Mouse (Mus musculus) testis, adult 2 months (tissue): Measurements from ENCODE around the gene Ints3. TPM values are rescaled to one million over a fixed set of nuclear protein-coding genes. Genes with fewer than 3 reads are reported as not detected.

Experiments
- H3K27ac ChIP-seq: fragments of 200-500 bp; 2 replicates; pipeline ENCODE4 v1.5.1; 2012; ENCODE audit warnings: low read depth, low read length; ENCODE audit not compliant: control insufficient read depth, insufficient read depth
- H3K27me3 ChIP-seq: fragments of 200-500 bp; 2 replicates; pipeline ENCODE4 v1.6.1; 2012; ENCODE audit warnings: mild to moderate bottlenecking, low read length, moderate library complexity; ENCODE audit not compliant: control insufficient read depth, insufficient read depth
- H3K36me3 ChIP-seq: fragments of 200-500 bp; 2 replicates; pipeline ENCODE4 v1.6.1; 2012; ENCODE audit warnings: mild to moderate bottlenecking, low read length; ENCODE audit not compliant: control insufficient read depth, insufficient read depth
- H3K4me1 ChIP-seq: fragments of 200-500 bp; 2 replicates; pipeline ENCODE4 v1.6.1; 2012; ENCODE audit warnings: low read length; ENCODE audit not compliant: control insufficient read depth, insufficient read depth
- H3K4me3 ChIP-seq: fragments of 200-500 bp; 2 replicates; pipeline ENCODE4 v1.5.1; 2012; ENCODE audit warnings: low read depth, mild to moderate bottlenecking, low read length, moderate library complexity, mixed read lengths; ENCODE audit not compliant: control insufficient read depth
- CTCF ChIP-seq: fragments of 200-500 bp; IDR thresholded peaks from 2 replicates; pipeline ENCODE4 v1.5.1; 2012; ENCODE audit warnings: low read depth, mild to moderate bottlenecking, inconsistent platforms, low read length, moderate library complexity; ENCODE audit not compliant: control insufficient read depth, insufficient read depth, insufficient replicate concordance
- POLR2A ChIP-seq: fragments of 200-500 bp; IDR thresholded peaks from 2 replicates; pipeline ENCODE4 v1.6.1; 2012; ENCODE audit warnings: low read depth, mild to moderate bottlenecking, inconsistent platforms, low read length, moderate library complexity; ENCODE audit not compliant: control insufficient read depth
- polyA plus RNA-seq: library from polyadenylated mRNA; depleted of rRNA; stranded (reverse); fragments of >200 nt; gene quantifications from 2 replicates; pipeline ENCODE4 v1.2.3, GENCODE M21; 2012

Gene Ints3
- polyA plus RNA-seq, 1 experiment: 19.1 TPM

GRCm38 (mm10) chr3:90389511-90390490 is 43.6 kb downstream of the Ints3 start, which contains the start of gene Slc27a3:
Slc27a3 (minus strand) TSS chr3:90389938.
- H3K4me1 ChIP-seq: peaks cover 19% of the 10 kb centered on the region
- peak within 1 kb of the TSS; percentile 80 for H3K4me3 ChIP-seq
- H3K27me3 ChIP-seq: no peaks in the 10 kb centered on the region
- TF ChIP-seq CTCF (no peak), POLR2A (no peak)
- no peaks in the 10 kb centered on the region for H3K36me3 ChIP-seq
- H3K27ac ChIP-seq: peak within 1 kb of the TSS; percentile 73

GRCm38 (mm10) chr3:90388726-90389510 is 44.5 kb downstream of the Ints3 start:
- peak overlapping the region; percentile 80 for H3K4me3 ChIP-seq
- no peaks in the 10 kb centered on the region for H3K36me3 ChIP-seq
- no peaks in the 10 kb centered on the region for H3K27me3 ChIP-seq
- H3K4me1 ChIP-seq: peaks cover 19% of the 10 kb centered on the region
- H3K27ac ChIP-seq: peak overlapping the region; percentile 73
- 0 out of 2 replicates have a peak, but pooled peaks have one; percentile 0 for TF ChIP-seq CTCF
- no peak; the same call in 1 of the 2 replicates for TF ChIP-seq POLR2A

- H3K27ac ChIP-seq: no peak overlapping the region; the same call in 1 of the 2 replicates
- H3K27me3 ChIP-seq: no peaks in the 10 kb centered on the region
- H3K4me1 ChIP-seq: peaks cover 19% of the 10 kb centered on the region
- peak overlapping the region; percentile 3; the same call in 1 of the 2 replicates for H3K4me3 ChIP-seq
- TF ChIP-seq CTCF: no peak
- H3K36me3 ChIP-seq: no peaks in the 10 kb centered on the region
These were observed 45.2 kb downstream of the Ints3 start for GRCm38 (mm10) chr3:90388192-90388591.

GRCm38 (mm10) chr3:90387483-90387882 is 45.9 kb downstream of the Ints3 start:
- Histone ChIP-seq H3K27ac (peak overlapping the region; percentile 41; the same call in 1 of the 2 replicates), H3K27me3 (no peaks in the 10 kb centered on the region), H3K4me1 (peaks cover 19% of the 10 kb centered on the region), H3K4me3 (no peak overlapping the region), H3K36me3 (no peaks in the 10 kb centered on the region)
- TF ChIP-seq POLR2A: peak; percentile 15; the same call in 1 of the 2 replicates
- no peak for TF ChIP-seq CTCF

- H3K27ac ChIP-seq: no peak overlapping the region
- TF ChIP-seq CTCF: no peak
- TF ChIP-seq POLR2A: no peak
- H3K4me3 ChIP-seq: no peak overlapping the region
- peaks cover 19% of the 10 kb centered on the region for H3K4me1 ChIP-seq
- no peaks in the 10 kb centered on the region for H3K36me3 ChIP-seq
- H3K27me3 ChIP-seq: no peaks in the 10 kb centered on the region
These were observed 46.6 kb downstream of the Ints3 start for GRCm38 (mm10) chr3:90386817-90387216.

GRCm38 (mm10) chr3:90384851-90385375 is 48.5 kb downstream of the Ints3 start:
- peaks cover 16% of the 10 kb centered on the region for H3K4me1 ChIP-seq
- TF ChIP-seq CTCF (no peak), POLR2A (no peak)
- H3K36me3 ChIP-seq: no peaks in the 10 kb centered on the region
- H3K27ac ChIP-seq: no peak overlapping the region
- no peaks in the 10 kb centered on the region for H3K27me3 ChIP-seq
- H3K4me3 ChIP-seq: no peak overlapping the region
